Mouse (Mus musculus) forebrain, embryonic 10.5 days (tissue): Measurements from ENCODE around the gene Cck. TPM values are rescaled to one million over a fixed set of nuclear protein-coding genes. Genes with fewer than 3 reads are reported as not detected.
A peak's percentile ranks its signal among the peaks of the same experiment; 100 is the strongest.

ENCODE experiments used
- DNase-seq: peaks from one replicate; pipeline ENCODE4 v3.0.0-alpha.2; 2017; ENCODE audit warnings: low spot score; ENCODE audit errors: extremely low spot score
- H3K27ac ChIP-seq: fragments of 300-500 bp; sonication (generic); 2 replicates; pipeline ENCODE4 v1.5.1; 2016; ENCODE audit warnings: mild to moderate bottlenecking
- H3K27me3 ChIP-seq: fragments of 300-500 bp; sonication (generic); 2 replicates; pipeline ENCODE4 v1.6.1; 2016; ENCODE audit warnings: mild to moderate bottlenecking; ENCODE audit not compliant: poor library complexity, severe bottlenecking
- H3K36me3 ChIP-seq: fragments of 300-500 bp; sonication (generic); replicated peaks from 2 replicates; pipeline ENCODE4 v1.6.1; 2016; ENCODE audit warnings: mild to moderate bottlenecking, moderate library complexity
- H3K4me1 ChIP-seq: fragments of 300-500 bp; sonication (generic); 2 replicates; pipeline ENCODE4 v1.6.1; 2016
- H3K4me3 ChIP-seq: fragments of 300-500 bp; sonication (generic); 2 replicates; pipeline ENCODE4 v1.5.1; 2016; ENCODE audit warnings: mild to moderate bottlenecking, moderate library complexity
- H3K9me3 ChIP-seq: fragments of 300-500 bp; sonication (generic); 2 replicates; pipeline ENCODE4 v1.6.1; 2016; ENCODE audit warnings: mild to moderate bottlenecking, moderate library complexity
- WGBS: fragments of 180-500 bp; shearing (Covaris S2); methylation state at CpG from one replicate; pipeline ENCODE4 v1.1.7; 2016; 5-methylcytosine and 5-hydroxymethylcytosine counted together
- polyA plus RNA-seq: library from polyadenylated mRNA; unstranded; fragments of >200 nt; fragmentation: Nextera tagmentation; extraction: Ambion mirVana; gene quantifications from 2 replicates; pipeline ENCODE4 v1.2.1, GENCODE M21; 2016

Cck gene
- 0.64 and 0.66 TPM in 2 replicates for polyA plus RNA-seq

DNA sequence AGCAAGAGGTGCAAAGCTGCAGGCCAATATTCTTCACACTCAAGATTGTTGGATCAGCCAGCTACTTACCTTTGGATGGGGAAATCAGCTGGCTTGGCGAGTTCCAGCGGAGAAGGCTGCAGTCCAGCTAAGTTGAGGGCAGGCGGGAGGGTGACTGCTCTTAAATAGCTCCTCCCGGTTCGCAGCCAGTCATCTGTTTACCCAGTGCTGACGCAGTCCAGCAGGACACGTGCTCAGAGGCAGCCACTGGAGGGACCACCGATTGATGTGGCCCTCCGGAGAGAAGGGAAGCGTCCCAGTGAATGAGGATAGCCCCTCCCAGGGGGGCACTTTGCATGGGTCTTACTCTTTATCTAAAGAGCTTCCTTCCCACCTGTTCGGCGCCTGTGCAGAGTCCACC, at the start of gene Cck:
TSS of gene Cck (minus strand) at position 166 of the 400 bp plus-strand sequence.
- 1% methylated on average over 12 of the region's 12 CpGs for whole genome bisulfite sequencing
- Histone ChIP-seq H3K27ac (no peak within 1 kb of the TSS), H3K27me3 (peaks cover 78% of the 10 kb centered on the region), H3K9me3 (no peaks in the 10 kb centered on the region), H3K36me3 (no peaks in the 10 kb centered on the region), H3K4me1 (peaks cover 32% of the 10 kb centered on the region), H3K4me3 (peak within 1 kb of the TSS; percentile 45)
- peak; percentile 33 for DNase-seq

DNA sequence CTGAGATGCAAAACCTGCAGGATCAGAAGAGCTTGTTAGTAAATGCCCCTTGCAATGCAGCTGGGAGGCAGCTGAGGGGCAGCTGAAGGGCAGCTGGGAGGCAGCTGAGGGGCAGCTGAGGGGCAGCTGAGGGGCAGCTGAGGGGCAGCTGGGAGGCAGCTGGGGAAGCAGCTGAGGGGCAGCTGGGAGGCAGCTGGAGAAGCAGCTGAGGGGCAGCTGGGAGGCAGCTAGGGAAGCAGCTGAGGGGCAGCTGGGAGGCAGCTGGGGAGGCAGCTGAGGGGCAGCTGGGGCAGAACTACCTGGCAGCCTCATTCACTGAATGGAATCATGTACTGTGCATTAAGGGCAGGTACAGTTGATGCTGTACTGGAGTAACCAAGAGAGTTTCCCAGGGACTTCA, 46.0 kb upstream of the Cck start:
- H3K36me3 ChIP-seq, result no peaks in the 10 kb centered on the region
- no peak for DNase-seq
- no peaks in the 10 kb centered on the region; the same call in 1 of the 2 replicates for H3K9me3 ChIP-seq
- H3K4me1 ChIP-seq, result peaks cover 4% of the 10 kb centered on the region; the same call in 1 of the 2 replicates
- H3K4me3 ChIP-seq, result no peak overlapping the region
- H3K27ac ChIP-seq, result peak overlapping the region; percentile 53; the same call in 1 of the 2 replicates
- H3K27me3 ChIP-seq, result no peaks in the 10 kb centered on the region

GRCm38 (mm10) chr9:121532626-121533025, 37.1 kb upstream of the Cck start:
- Histone ChIP-seq H3K27ac (no peak overlapping the region), H3K4me3 (no peak overlapping the region), H3K27me3 (no peaks in the 10 kb centered on the region), H3K36me3 (no peaks in the 10 kb centered on the region), H3K9me3 (no peaks in the 10 kb centered on the region; the same call in 1 of the 2 replicates), H3K4me1 (peaks cover 4% of the 10 kb centered on the region; the same call in 1 of the 2 replicates)
- DNase-seq, result no peak
- WGBS, result 84% methylated on average over 9 of the region's 9 CpGs

DNA sequence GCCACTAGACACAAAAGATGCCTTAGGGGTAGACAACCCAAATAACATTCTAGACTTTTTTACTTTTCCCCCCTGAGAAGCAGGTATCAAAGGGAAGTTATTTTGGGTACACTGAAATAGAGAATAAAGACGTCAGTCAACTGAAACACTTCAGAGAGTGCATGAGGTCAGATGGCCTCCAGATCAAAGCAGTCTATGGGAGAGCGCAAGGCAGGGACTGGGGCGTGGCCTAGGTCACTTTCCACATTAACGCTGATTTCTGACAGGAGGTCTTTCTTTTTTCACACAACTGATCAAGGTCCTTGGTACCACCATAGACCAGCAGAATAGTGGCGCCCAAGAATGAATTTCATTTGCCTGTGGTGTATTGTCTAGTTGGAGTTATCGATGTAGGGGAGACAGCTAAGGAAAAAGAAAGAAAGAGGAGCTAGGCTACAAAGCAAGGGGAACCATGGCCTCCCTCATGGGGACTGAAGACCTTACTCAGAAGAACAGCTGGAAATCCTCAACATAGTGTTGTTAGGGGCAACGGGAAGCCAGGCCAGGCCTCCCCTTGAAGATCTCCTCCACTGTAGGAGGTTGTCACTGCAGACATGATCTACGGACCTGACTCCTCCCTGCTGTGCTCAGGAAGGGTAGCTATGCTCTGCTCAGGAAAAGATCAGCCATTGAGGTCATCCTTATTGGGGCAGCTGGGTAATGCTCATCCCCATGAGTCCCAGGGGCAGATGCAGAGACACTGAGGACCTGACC, 33.3 kb upstream of the Cck start:
- Histone ChIP-seq H3K27ac (no peak overlapping the region), H3K4me3 (no peak overlapping the region), H3K4me1 (peaks cover 4% of the 10 kb centered on the region; the same call in 1 of the 2 replicates), H3K9me3 (peaks cover 7% of the 10 kb centered on the region; the same call in 1 of the 2 replicates), H3K27me3 (no peaks in the 10 kb centered on the region), H3K36me3 (no peaks in the 10 kb centered on the region)
- no peak for DNase-seq
- 87% methylated on average over 8 of the region's 8 CpGs for WGBS

DNA sequence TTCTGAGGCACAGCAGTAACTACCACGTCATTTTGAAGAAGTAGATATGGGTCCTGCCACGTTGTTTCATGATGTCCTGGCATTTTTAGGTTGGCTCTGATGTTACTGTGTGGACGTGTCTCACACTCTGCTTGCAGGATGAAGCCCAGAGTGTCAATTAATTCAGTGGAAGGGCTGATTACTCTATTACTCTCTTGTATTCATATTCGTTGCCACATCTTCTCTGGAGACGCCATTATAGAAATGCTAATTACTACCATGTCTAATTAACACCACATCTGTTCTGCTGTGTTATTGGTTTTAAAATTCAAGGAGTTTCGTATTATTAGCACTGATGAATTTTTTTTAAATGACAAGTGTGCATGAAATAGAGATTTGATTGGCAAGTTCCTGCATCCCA, 30.7 kb upstream of the Cck start:
- Histone ChIP-seq H3K36me3 (no peaks in the 10 kb centered on the region), H3K9me3 (peaks cover 7% of the 10 kb centered on the region; the same call in 1 of the 2 replicates), H3K27me3 (no peaks in the 10 kb centered on the region), H3K4me3 (no peak overlapping the region), H3K27ac (no peak overlapping the region), H3K4me1 (no peaks in the 10 kb centered on the region)
- 87% methylated on average over 6 of the region's 6 CpGs for WGBS
- DNase-seq, result no peak

- Histone ChIP-seq H3K27me3 (no peaks in the 10 kb centered on the region), H3K9me3 (no peaks in the 10 kb centered on the region), H3K4me1 (peaks cover under 1% of the 10 kb centered on the region; the same call in 1 of the 2 replicates), H3K27ac (no peak overlapping the region), H3K36me3 (no peaks in the 10 kb centered on the region), H3K4me3 (no peak overlapping the region)
- no peak for DNase-seq
- WGBS, result 82% methylated on average over 5 of the region's 5 CpGs
These were observed 24.6 kb upstream of the Cck start for GRCm38 (mm10) chr9:121520047-121520446.

GRCm38 (mm10) chr9:121514462-121514861, 19.0 kb upstream of the Cck start:
- peaks cover 5% of the 10 kb centered on the region; the same call in 1 of the 2 replicates for H3K4me1 ChIP-seq

DNA sequence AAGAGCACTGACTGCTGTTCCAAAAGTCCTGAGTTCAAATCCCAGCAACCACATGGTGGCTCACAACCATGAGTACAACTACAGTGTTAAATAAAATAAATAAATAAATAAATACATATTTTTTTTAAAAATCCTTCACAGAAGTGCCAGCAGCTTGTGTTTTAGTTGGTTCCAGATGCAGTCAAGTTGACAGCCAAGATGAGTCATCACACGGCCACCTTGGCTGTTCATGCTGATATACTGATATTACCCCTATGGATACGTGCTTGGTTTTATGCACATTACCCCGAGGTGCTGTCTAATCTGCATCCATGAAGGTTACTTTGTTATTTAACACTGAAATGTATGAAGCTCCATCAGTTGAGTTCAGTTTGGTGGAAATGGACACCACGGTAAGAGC, 16.4 kb upstream of the Cck start:
- DNase-seq, result no peak
- 94% methylated on average over 4 of the region's 4 CpGs for WGBS
- H3K27me3 ChIP-seq, result no peaks in the 10 kb centered on the region
- no peak overlapping the region for H3K27ac ChIP-seq
- H3K4me3 ChIP-seq, result no peak overlapping the region
- H3K4me1 ChIP-seq, result peaks cover 5% of the 10 kb centered on the region; the same call in 1 of the 2 replicates
- no peaks in the 10 kb centered on the region for H3K9me3 ChIP-seq
- H3K36me3 ChIP-seq, result no peaks in the 10 kb centered on the region

More at GRCm38 (mm10) chr9:121514462-121514861, 19.0 kb upstream of the Cck start:
- Histone ChIP-seq H3K4me3 (no peak overlapping the region), H3K27ac (no peak overlapping the region), H3K9me3 (no peaks in the 10 kb centered on the region), H3K36me3 (no peaks in the 10 kb centered on the region), H3K27me3 (no peaks in the 10 kb centered on the region)
- WGBS, result 84% methylated on average over 5 of the region's 5 CpGs
- DNase-seq, result no peak

- no peak overlapping the region for H3K4me3 ChIP-seq
- no peaks in the 10 kb centered on the region for H3K4me1 ChIP-seq
- no peaks in the 10 kb centered on the region for H3K9me3 ChIP-seq
- no peaks in the 10 kb centered on the region for H3K36me3 ChIP-seq
- no peaks in the 10 kb centered on the region for H3K27me3 ChIP-seq
- H3K27ac ChIP-seq, result no peak overlapping the region
- no peak for DNase-seq
- 74% methylated on average over 8 of the region's 8 CpGs for whole genome bisulfite sequencing
These were observed 11.1 kb upstream of the Cck start for GRCm38 (mm10) chr9:121506478-121507180.

DNA sequence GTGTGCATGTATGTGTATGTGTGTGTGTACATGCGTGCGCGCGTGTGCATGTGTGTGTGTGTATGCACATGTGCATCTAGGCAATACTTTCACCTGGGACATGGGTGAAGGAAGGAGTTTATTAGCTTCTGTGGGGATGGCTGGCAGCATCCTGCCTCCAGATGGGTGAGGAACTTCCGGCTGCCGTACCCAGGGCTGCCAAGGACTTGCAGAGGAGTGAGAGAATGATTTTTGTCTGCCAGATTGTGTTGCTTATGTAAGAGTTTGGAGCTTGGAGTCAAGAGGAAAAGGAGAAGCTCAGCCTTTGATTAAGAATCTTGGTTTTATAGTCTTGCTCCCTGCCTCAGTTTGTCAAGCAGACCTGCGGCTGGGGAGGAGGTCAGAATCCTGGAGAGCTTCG, 9.9 kb upstream of the Cck start:
- 94% methylated on average over 8 of the region's 8 CpGs for WGBS
- Histone ChIP-seq H3K4me3 (no peak overlapping the region), H3K4me1 (no peaks in the 10 kb centered on the region), H3K27me3 (no peaks in the 10 kb centered on the region), H3K27ac (no peak overlapping the region), H3K9me3 (no peaks in the 10 kb centered on the region), H3K36me3 (no peaks in the 10 kb centered on the region)
- DNase-seq, result no peak

DNA sequence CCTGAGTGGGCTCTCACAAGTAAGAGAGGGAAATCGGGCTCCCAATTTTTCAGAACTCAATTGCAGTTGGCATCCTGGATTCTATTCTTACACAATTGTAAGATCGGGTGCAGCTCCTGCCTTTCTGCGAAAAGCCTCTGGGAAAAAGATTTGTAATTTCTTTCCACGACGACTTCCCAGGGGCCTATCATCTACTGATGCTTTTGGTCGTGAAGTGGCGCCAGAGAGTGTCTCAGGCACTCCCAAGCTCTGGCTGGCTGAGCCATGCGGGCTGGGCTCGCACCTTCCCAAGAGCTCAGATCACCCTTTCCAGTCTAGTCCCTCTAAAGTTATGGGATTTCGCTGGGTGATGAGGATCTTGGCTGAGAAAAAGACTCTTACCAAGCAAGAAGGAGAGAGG, 608 bp upstream of the Cck start:
- 26% methylated on average over 10 of the region's 10 CpGs for WGBS
- no peak for DNase-seq
- Histone ChIP-seq H3K36me3 (no peaks in the 10 kb centered on the region), H3K4me1 (peaks cover 32% of the 10 kb centered on the region), H3K9me3 (no peaks in the 10 kb centered on the region), H3K27ac (no peak overlapping the region), H3K4me3 (no peak overlapping the region), H3K27me3 (peaks cover 72% of the 10 kb centered on the region)

DNA sequence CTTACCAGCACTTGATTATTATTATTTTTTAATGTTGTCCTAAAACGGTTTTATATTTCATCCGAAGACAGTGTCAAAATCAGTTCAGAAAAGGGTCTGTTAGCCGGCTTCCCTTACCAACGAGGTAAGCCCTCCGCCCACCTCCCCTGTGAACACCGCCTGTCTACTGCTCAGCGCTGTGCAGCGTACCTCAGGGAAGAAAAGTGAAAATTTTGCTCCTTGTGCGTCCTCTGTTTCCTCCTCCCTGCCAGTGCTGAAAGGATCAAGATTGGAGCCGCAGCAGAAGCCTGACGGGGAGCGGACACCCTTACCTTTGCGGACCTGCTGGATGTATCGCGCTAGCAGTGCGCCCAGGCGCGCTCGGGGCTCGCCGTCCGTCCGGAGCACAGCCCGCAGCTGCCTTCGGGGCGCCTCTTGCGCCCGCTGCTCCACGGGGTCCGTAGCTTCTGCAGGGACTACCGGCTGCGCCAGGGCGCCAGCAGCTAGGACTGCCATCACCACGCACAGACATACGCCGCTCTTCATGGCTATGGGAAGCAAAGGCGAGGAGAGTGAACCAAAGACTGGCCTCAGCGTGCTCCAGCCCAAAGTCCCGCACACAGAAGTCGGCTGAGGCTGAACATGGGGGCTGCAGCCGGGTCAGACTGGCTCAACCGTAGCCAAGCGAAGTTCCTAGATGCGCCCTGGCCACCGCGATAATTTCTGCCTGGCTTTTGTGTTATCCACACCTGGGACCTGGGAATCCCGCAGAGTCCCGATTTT, 1.3 kb downstream of the Cck start:
- H3K9me3 ChIP-seq, result no peaks in the 10 kb centered on the region
- WGBS, result 2% methylated on average over 48 of the region's 48 CpGs
- peaks cover 85% of the 10 kb centered on the region for H3K27me3 ChIP-seq
- H3K4me1 ChIP-seq, result peaks cover 32% of the 10 kb centered on the region
- no peaks in the 10 kb centered on the region for H3K36me3 ChIP-seq
- peak overlapping the region; percentile 45 for H3K4me3 ChIP-seq
- 0 out of 2 replicates have a peak overlapping the region, but pooled peaks have one; percentile 8 for H3K27ac ChIP-seq
- peak; percentile 39 for DNase-seq
